Mouse (Mus musculus) MEL (cell line): ENCODE results near the gene Limk1. TPM values are rescaled to one million over a fixed set of nuclear protein-coding genes. Genes with fewer than 3 reads are reported as not detected.

ENCODE experiments used
- DNase-seq: peaks from one replicate; pipeline ENCODE4 v3.0.0; 2011; ENCODE audit warnings: low read depth, low spot score
- H3K27ac ChIP-seq: 2 replicates; pipeline ENCODE4 v1.5.1; 2012; ENCODE audit warnings: low read depth, mild to moderate bottlenecking, control low read depth, low read length, moderate library complexity; ENCODE audit not compliant: control insufficient read depth
- H3K27me3 ChIP-seq, 2 experiments: fragments of 150-350 bp in 1 of 2; sonication (generic) in 1 of 2; 2 replicates each; pipeline ENCODE4 v1.6.1; 2012; ENCODE audit warnings: low read length in 2 of 2, mild to moderate bottlenecking in 2 of 2, improper control_type of control experiment in 1 of 2, moderate library complexity in 1 of 2; ENCODE audit not compliant: insufficient read depth in 2 of 2, control insufficient read depth in 1 of 2
- H3K36me3 ChIP-seq, 2 experiments: 2 replicates each; pipeline ENCODE4 v1.6.1; 2012 to 2014; ENCODE audit warnings: low read length in 2 of 2, improper control_type of control experiment in 1 of 2, inconsistent platforms in 1 of 2, mild to moderate bottlenecking in 1 of 2; ENCODE audit not compliant: insufficient read depth in 2 of 2, control insufficient read depth in 1 of 2
- H3K4me1 ChIP-seq, 2 experiments: fragments of 150-350 bp in 1 of 2; sonication (generic) in 1 of 2; 2 replicates each; pipeline ENCODE4 v1.6.1; 2012; ENCODE audit warnings: low read length in 2 of 2, improper control_type of control experiment in 1 of 2, mild to moderate bottlenecking in 1 of 2; ENCODE audit not compliant: insufficient read depth in 2 of 2, control insufficient read depth in 1 of 2
- H3K4me3 ChIP-seq, 2 experiments: fragments of 150-350 bp in 1 of 2; sonication (generic) in 1 of 2; 2 replicates each; pipeline ENCODE4 v1.5.1; 2012; ENCODE audit warnings: low read depth in 2 of 2, low read length in 2 of 2, mild to moderate bottlenecking in 2 of 2, moderate library complexity in 2 of 2, control low read depth in 1 of 2, improper control_type of control experiment in 1 of 2; ENCODE audit not compliant: control insufficient read depth in 1 of 2, insufficient read depth in 1 of 2
- H3K79me2 ChIP-seq: 2 replicates; pipeline ENCODE4 v1.6.1; 2012; ENCODE audit warnings: mild to moderate bottlenecking, low read length, moderate library complexity; ENCODE audit not compliant: control insufficient read depth, poor library complexity, insufficient read depth
- H3K9ac ChIP-seq: 2 replicates; pipeline ENCODE4 v1.6.1; 2012; ENCODE audit warnings: low read depth, mild to moderate bottlenecking, control low read depth, low read length, moderate library complexity; ENCODE audit not compliant: control insufficient read depth, poor library complexity, severe bottlenecking
- H3K9me3 ChIP-seq: fragments of 150-350 bp; sonication (generic); replicated peaks from 2 replicates; pipeline ENCODE4 v1.6.1; 2012; ENCODE audit warnings: mild to moderate bottlenecking, low read length, improper control_type of control experiment, moderate library complexity; ENCODE audit not compliant: insufficient read depth
- BHLHE40 ChIP-seq: IDR thresholded peaks from 2 replicates; pipeline ENCODE4 v1.6.1; 2012; ENCODE audit warnings: low read depth, mild to moderate bottlenecking, inconsistent platforms, low read length, improper control_type of control experiment, borderline replicate concordance
- CHD1 ChIP-seq: IDR thresholded peaks from 2 replicates; pipeline ENCODE4 v1.6.1; 2012; ENCODE audit warnings: low read depth, mild to moderate bottlenecking, inconsistent platforms, low read length, improper control_type of control experiment
- CHD2 ChIP-seq: IDR thresholded peaks from 2 replicates; pipeline ENCODE4 v1.6.1; 2011; ENCODE audit warnings: low read length, improper control_type of control experiment
- CTCF ChIP-seq, 3 experiments: IDR thresholded peaks in 2 of 3; conservative IDR thresholded peaks in 1 of 3; 2 replicates each; pipeline ENCODE4 v1.5.1; 2011 to 2012; ENCODE audit warnings: low read length in 3 of 3, low read depth in 2 of 3, mild to moderate bottlenecking in 2 of 3, improper control_type of control experiment in 1 of 3, inconsistent platforms in 1 of 3, mixed read lengths in 1 of 3, moderate library complexity in 1 of 3; ENCODE audit not compliant: control insufficient read depth in 1 of 3, insufficient read depth in 1 of 3, poor library complexity in 1 of 3, severe bottlenecking in 1 of 3
- ELF1 ChIP-seq: IDR thresholded peaks from 2 replicates; pipeline ENCODE4 v1.6.1; 2014; ENCODE audit warnings: low read depth, mild to moderate bottlenecking, inconsistent platforms, low read length, improper control_type of control experiment, moderate library complexity
- EP300 ChIP-seq, 2 experiments: IDR thresholded peaks; 2 replicates each; pipeline ENCODE4 v1.6.1; 2011; ENCODE audit warnings: improper control_type of control experiment in 2 of 2, low read length in 2 of 2, low read depth in 1 of 2, mild to moderate bottlenecking in 1 of 2
- GABPA ChIP-seq: IDR thresholded peaks from 2 replicates; pipeline ENCODE4 v1.6.1; 2012; ENCODE audit warnings: low read depth, mild to moderate bottlenecking, inconsistent platforms, low read length, improper control_type of control experiment, moderate library complexity
- GATA1 ChIP-seq: IDR thresholded peaks from 2 replicates; pipeline ENCODE4 v1.6.1; 2011; ENCODE audit warnings: low read depth, low read length, improper control_type of control experiment
- HCFC1 ChIP-seq: IDR thresholded peaks from 2 replicates; pipeline ENCODE4 v1.6.1; 2012; ENCODE audit warnings: low read depth, mild to moderate bottlenecking, inconsistent platforms, low read length, improper control_type of control experiment, moderate library complexity
- JUND ChIP-seq: IDR thresholded peaks from 2 replicates; pipeline ENCODE4 v1.6.1; 2011; ENCODE audit warnings: low read depth, mild to moderate bottlenecking, improper control_type of control experiment, low read length
- KAT2A ChIP-seq: conservative IDR thresholded peaks from 2 replicates; pipeline ENCODE4 v1.6.1; 2012; ENCODE audit warnings: low read depth, low read length, improper control_type of control experiment, inconsistent platforms
- MAX ChIP-seq: IDR thresholded peaks from 2 replicates; pipeline ENCODE4 v1.6.1; 2011; ENCODE audit warnings: low read length, improper control_type of control experiment
- MAZ ChIP-seq: IDR thresholded peaks from 2 replicates; pipeline ENCODE4 v1.6.1; 2012; ENCODE audit warnings: low read depth, mild to moderate bottlenecking, inconsistent platforms, low read length, improper control_type of control experiment
- MYB ChIP-seq: IDR thresholded peaks from 2 replicates; pipeline ENCODE4 v1.6.1; 2011; ENCODE audit warnings: mild to moderate bottlenecking, low read depth, low read length, improper control_type of control experiment
- NELFE ChIP-seq: IDR thresholded peaks from 2 replicates; pipeline ENCODE4 v1.6.1; 2011; ENCODE audit warnings: low read depth, low read length, improper control_type of control experiment
- NRF1 ChIP-seq: IDR thresholded peaks from 2 replicates; pipeline ENCODE4 v1.6.1; 2014; ENCODE audit warnings: low read depth, mild to moderate bottlenecking, inconsistent platforms, low read length, improper control_type of control experiment, moderate library complexity; ENCODE audit not compliant: poor library complexity, insufficient read depth, severe bottlenecking
- POLR2AphosphoS2 ChIP-seq: IDR thresholded peaks from 2 replicates; pipeline ENCODE4 v1.6.1; 2011; ENCODE audit warnings: low read length, improper control_type of control experiment
- POLR2AphosphoS5 ChIP-seq: IDR thresholded peaks from 2 replicates; pipeline ENCODE4 v1.6.1; 2012; ENCODE audit warnings: low read depth, borderline replicate concordance, mild to moderate bottlenecking, inconsistent platforms, low read length, moderate library complexity, mixed read lengths
- RAD21 ChIP-seq: IDR thresholded peaks from 2 replicates; pipeline ENCODE4 v1.6.1; 2011; ENCODE audit warnings: mild to moderate bottlenecking, low read depth, low read length, improper control_type of control experiment
- RCOR1 ChIP-seq: IDR thresholded peaks from 2 replicates; pipeline ENCODE4 v1.6.1; 2012; ENCODE audit warnings: low read depth, mild to moderate bottlenecking, inconsistent platforms, low read length, improper control_type of control experiment
- SIN3A ChIP-seq: IDR thresholded peaks from 2 replicates; pipeline ENCODE4 v1.6.1; 2012; ENCODE audit warnings: low read length, improper control_type of control experiment, inconsistent platforms
- SMC3 ChIP-seq: IDR thresholded peaks from 2 replicates; pipeline ENCODE4 v1.6.1; 2011; ENCODE audit warnings: low read depth, low read length, improper control_type of control experiment
- TAL1 ChIP-seq: IDR thresholded peaks from 2 replicates; pipeline ENCODE4 v1.6.1; 2012; ENCODE audit warnings: mild to moderate bottlenecking, inconsistent platforms, low read length, moderate library complexity, mixed read lengths
- TBP ChIP-seq: IDR thresholded peaks from 2 replicates; pipeline ENCODE4 v1.8.0; 2011; ENCODE audit warnings: low read depth, low read length, improper control_type of control experiment
- TCF12 ChIP-seq: IDR thresholded peaks from 2 replicates; pipeline ENCODE4 v1.6.1; 2014; ENCODE audit warnings: low read depth, mild to moderate bottlenecking, inconsistent platforms, low read length, improper control_type of control experiment, moderate library complexity
- UBTF ChIP-seq: IDR thresholded peaks from 2 replicates; pipeline ENCODE4 v1.6.1; 2012; ENCODE audit warnings: low read depth, mild to moderate bottlenecking, inconsistent platforms, low read length, improper control_type of control experiment, moderate library complexity, borderline replicate concordance; ENCODE audit not compliant: insufficient read depth
- ZC3H11A ChIP-seq: IDR thresholded peaks from 2 replicates; pipeline ENCODE4 v1.6.1; 2012; ENCODE audit warnings: low read depth, mild to moderate bottlenecking, inconsistent platforms, low read length, improper control_type of control experiment
- ZKSCAN1 ChIP-seq: IDR thresholded peaks from 2 replicates; pipeline ENCODE4 v1.6.1; 2012; ENCODE audit warnings: low read depth, mild to moderate bottlenecking, inconsistent platforms, low read length, improper control_type of control experiment, moderate library complexity
- ZMIZ1 ChIP-seq: IDR thresholded peaks from 2 replicates; pipeline ENCODE4 v1.6.1; 2012; ENCODE audit warnings: low read depth, mild to moderate bottlenecking, inconsistent platforms, low read length, improper control_type of control experiment, moderate library complexity
- ZNF384 ChIP-seq: IDR thresholded peaks from 2 replicates; pipeline ENCODE4 v1.6.1; 2012; ENCODE audit warnings: low read depth, mild to moderate bottlenecking, inconsistent platforms, low read length, improper control_type of control experiment
- polyA plus RNA-seq, 2 experiments: library from polyadenylated mRNA; stranded (reverse) in 1 of 2; unstranded in 1 of 2; fragments of >175 nt in 1 of 2; fragments of >200 nt in 1 of 2; gene quantifications; 2 replicates each; pipeline versions ENCODE4 v1.2.1 to v1.2.4; 2012; ENCODE audit warnings: low replicate concordance in 2 of 2, low read depth in 1 of 2; ENCODE audit not compliant: insufficient read length in 2 of 2, insufficient read depth in 1 of 2, missing spikeins in 1 of 2
- total RNA-seq: library from RNA; depleted of rRNA; stranded (reverse); fragments of 300-350 nt; gene quantifications from 2 replicates; pipeline ENCODE4 v1.2.3, GENCODE M21; 2012

The Limk1 gene
- total and polyA plus RNA-seq, 3 experiments = 7.3 to 14.8 TPM; not detected in 1

- Histone ChIP-seq H3K27ac (no peak overlapping the region), H3K36me3 (0 out of 4 replicates have a peak, but pooled peaks cover 0 to 5% of the 10 kb centered on the region in 2 experiments), H3K4me1 (no peaks in the 10 kb centered on the region), H3K79me2 (peaks cover 4% of the 10 kb centered on the region; the same call in 1 of the 2 replicates), H3K9me3 (no peaks in the 10 kb centered on the region), H3K4me3 (no peak overlapping the region), H3K9ac (no peak overlapping the region), H3K27me3 (no peaks in the 10 kb centered on the region)
- no peak for TF ChIP-seq EP300 (IDR thresholded peaks at IDR 0.05; ENCODE audit: low read depth in 1 of 2, low read length in 2 of 2)
- no peak for TF ChIP-seq NELFE
- no peak for TF ChIP-seq MAZ
- TF ChIP-seq POLR2AphosphoS2 = no peak
- no peak for TF ChIP-seq ZMIZ1
- TF ChIP-seq ZC3H11A = no peak
- no peak for TF ChIP-seq SMC3
- DNase-seq = no peak
These were observed 4.3 kb upstream of the Limk1 start for GRCm38 (mm10) chr5:134692704-134693103.

- no peak overlapping the region for H3K9ac ChIP-seq
- H3K27me3 ChIP-seq = no peaks in the 10 kb centered on the region
- H3K9me3 ChIP-seq = no peaks in the 10 kb centered on the region
- no peak overlapping the region for H3K27ac ChIP-seq
- peaks cover 4% of the 10 kb centered on the region; the same call in 1 of the 2 replicates for H3K79me2 ChIP-seq
- no peaks in the 10 kb centered on the region for H3K4me1 ChIP-seq
- H3K4me3 ChIP-seq = peak overlapping the region; percentile 45 to 67
- peak; percentile 99 for DNase-seq
- 0 out of 4 replicates have a peak, but pooled peaks cover 0 to 5% of the 10 kb centered on the region in 2 experiments for H3K36me3 ChIP-seq
- TF ChIP-seq BHLHE40 (no peak), UBTF (no peak), CHD1 (no peak), ZNF384 (no peak), RAD21 (no peak), MAZ (no peak), TBP (no peak), JUND (no peak), GABPA (no peak), ZMIZ1 (no peak), POLR2AphosphoS5 (no peak), CHD2 (no peak), ELF1 (no peak), TCF12 (0 out of 2 replicates have a peak, but pooled peaks have one; percentile 7), SIN3A (peak; percentile 53; the same call in 1 of the 2 replicates), RCOR1 (no peak), ZKSCAN1 (no peak), GATA1 (no peak), NRF1 (peak; percentile 70), MYB (no peak), MAX (no peak), EP300 (IDR thresholded peaks at IDR 0.05; ENCODE audit: low read depth in 1 of 2, low read length in 2 of 2) (no peak), SMC3 (no peak), NELFE (no peak), CTCF (IDR thresholded peaks at IDR 0.05 in 2 of 3, conservative IDR thresholded peaks at IDR 0.05 in 1 of 3; ENCODE audit: control insufficient read depth in 1 of 3, insufficient read depth in 1 of 3, low read depth in 2 of 3, low read length in 3 of 3, poor library complexity in 1 of 3, severe bottlenecking in 1 of 3) (peak in 2 of 3 experiments; percentile 23 to 31; a peak in 3 of 6 replicates), TAL1 (no peak), KAT2A (no peak), HCFC1 (0 out of 2 replicates have a peak, but pooled peaks have one; percentile 55), ZC3H11A (no peak)
These were observed 403 bp upstream of the Limk1 start for GRCm38 (mm10) chr5:134688718-134689284.
